Mouse (Mus musculus) Muller cell, postnatal 12 days (primary cell): ENCODE results near the gene Fam180a.
A peak's percentile ranks its signal among the peaks of the same experiment; 100 is the strongest.

Experiments
- DNase-seq: peaks from one replicate; pipeline ENCODE4 v3.0.0-alpha.2; 2015; ENCODE audit errors: inconsistent ontology term

Fam180a gene

DNA sequence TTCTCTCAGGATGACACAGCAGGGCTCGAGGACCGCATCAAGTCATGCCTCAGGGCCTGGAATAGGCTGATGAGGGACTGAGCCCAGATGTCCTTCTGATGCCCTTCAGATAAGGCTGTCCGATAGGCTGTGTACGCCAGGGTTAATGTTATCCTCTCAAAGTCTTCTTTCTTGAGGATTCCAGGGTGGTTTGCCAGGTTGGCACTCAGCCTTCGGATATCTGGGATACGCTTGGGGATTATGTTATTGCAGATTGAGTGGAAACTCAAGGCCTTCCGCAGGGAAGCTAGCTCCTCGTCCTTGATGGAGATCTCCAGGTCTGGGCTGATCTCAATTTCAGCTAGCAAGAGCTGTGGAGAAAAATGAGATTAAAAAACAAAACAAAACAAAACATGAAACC is 12.4 kb downstream of the Fam180a start:
- DNase-seq, result no peak

DNA sequence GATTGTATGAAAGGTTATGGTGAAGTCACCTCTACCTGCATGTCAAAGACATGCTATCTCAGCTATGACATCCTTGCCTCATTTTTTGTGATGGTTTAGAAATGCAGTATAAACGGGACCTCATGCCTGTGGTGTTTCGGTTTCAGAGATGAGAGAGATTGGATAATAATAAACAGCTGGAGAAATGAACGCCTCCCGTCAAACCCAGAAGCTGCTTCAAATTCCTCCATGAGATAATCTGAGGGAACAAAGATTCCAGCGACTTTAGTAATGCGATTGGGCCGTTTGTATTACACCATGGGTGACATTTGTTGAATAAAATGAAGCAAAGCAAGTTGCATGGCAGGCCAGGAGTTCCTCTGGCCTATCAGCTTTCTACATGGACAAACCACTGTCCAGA is 16.5 kb downstream of the Fam180a start:
- DNase-seq, result no peak

DNA sequence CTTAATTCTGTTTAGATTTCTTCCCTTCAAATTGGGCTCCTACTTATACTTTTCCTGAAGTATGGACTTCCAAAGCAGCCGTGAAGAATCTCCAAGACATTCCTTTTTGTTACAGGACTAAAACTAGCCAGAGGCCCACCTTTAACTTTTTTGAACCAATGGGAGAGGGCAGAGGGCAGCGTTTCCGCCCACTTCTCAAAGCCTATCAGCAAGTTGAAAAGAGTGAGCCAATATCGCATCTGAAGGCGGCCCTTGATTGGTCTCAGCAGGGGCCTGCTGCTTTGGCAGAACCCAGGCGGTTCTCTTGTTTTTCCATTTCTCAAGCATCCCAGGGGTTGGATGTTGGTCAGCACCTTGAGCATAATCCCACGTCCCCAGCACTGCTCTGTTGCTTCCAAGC is 17.9 kb downstream of the Fam180a start, which contains the start of gene Slc13a4:
Gene Slc13a4, minus strand, starts transcription at position 95 of the 400 bp plus-strand sequence.
- no peak for DNase-seq

DNA sequence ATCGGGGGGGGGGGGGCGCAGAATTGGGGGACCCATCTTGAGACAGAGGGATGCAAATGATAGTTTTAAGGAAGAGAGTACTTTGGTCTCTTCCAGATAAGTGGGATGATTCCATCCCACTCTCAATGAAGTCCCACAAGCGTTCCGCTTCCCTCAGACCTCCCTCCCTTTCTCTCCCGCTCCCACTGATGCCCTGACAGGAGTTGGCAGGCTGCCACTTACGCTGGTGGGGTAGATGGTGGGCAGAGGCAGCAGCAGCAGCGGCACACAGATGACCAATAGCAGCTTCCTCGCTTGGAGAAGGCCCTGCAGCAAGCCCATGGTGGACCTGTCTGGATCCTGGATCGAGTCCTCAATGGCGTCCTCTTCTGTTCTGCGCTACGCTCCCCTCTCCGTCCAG is 18.8 kb downstream of the Fam180a start:
- no peak for DNase-seq

DNA sequence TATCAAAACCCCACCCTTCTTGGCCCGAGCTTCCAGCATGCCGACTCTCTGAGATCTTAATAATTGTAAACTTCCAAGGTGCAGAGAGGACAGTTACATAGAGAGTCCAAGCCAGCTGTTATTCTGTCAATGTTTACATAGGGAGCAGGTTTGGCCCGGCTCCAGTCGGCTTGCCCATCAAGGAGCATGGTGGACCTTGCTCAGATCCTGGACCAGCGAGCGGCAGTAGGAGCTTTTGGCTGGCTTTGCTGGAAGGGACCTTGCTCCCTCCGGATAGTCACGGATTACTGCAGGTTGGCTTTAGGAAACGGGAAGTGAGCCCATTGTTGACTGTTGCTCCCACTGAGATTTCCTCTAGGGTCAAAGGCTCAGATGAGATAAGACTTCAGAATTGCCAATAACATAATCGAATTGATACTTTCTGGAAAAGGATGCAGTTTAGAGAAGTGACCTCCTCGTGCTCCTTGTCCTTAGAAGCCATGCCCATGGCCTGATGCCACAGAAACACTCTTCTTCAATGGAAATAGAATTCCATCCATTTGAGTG is 22.5 kb downstream of the Fam180a start:
- DNase-seq, result no peak

DNA sequence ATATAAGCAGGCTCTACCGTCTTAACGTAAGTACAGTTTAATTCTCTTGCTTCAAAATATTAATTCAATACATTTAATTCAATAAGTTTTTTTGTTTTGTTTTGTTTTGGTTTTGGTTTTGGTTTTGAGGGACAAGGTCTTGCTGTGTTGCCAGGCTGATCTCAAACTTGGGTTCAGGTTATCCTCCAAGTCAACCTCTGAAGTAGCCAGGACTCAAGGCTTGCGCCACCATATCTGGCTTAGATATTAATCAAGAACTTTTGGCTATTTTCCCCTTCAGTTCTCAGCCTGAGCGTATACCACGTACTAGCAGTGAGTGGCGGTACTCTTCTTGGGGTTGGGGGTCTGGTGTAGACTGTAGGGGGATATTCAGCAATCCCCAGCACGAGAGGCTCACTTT is 23.4 kb downstream of the Fam180a start:
- DNase-seq, result no peak

DNA sequence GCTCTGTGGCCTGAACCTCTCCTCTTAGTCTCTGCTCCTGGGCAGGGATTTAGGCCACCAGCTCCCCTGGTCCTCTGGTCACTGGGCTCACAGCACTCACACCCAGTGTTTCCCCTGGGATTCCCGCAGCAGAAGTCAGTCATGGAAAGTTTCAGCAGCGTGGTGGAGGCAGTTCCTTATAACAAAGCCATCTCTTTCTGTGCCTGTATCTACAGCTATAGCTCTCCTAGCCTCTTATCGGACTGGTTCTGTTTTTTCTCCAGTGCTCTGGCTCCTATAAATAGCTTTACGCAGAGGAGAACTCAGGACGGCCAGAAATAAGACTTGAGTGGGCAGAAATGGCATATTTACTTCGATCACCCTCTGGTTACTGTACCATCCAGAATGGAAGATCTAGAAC is 27.6 kb downstream of the Fam180a start:
- DNase-seq, result no peak

DNA sequence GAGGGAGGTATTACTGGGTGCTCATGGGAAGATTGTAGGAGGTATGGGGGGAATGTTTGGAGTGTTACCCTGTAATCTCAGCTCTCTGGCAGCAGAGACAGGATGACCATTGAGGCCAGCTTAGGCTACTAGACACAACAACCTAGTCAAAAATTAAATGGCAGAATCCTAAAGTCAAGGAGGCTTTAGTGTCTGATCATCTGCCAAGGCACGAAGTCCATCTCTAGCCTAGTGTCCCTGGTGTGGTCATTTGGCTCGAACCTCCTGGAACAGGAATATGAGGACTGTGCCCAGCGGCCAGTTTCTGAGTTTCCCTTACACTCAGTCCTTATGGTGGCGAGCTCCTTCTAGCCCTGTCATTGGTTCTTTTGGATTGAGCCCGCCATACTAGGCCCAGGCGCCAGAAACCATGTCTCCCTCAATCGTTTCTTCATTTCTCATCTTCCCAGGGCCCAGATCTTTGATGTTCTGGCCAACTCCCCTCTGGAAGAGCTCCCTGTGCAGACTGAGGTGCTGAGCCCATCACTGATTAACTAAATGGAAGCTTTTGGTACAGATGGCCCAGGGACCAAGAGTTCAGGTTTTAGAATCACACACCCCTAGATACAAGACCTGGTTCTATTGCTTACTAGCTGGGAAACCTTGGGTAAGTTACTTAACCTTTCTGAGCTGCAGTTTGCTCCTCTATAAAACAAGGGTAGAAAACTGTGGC is 28.3 kb downstream of the Fam180a start:
- DNase-seq, result no peak

DNA sequence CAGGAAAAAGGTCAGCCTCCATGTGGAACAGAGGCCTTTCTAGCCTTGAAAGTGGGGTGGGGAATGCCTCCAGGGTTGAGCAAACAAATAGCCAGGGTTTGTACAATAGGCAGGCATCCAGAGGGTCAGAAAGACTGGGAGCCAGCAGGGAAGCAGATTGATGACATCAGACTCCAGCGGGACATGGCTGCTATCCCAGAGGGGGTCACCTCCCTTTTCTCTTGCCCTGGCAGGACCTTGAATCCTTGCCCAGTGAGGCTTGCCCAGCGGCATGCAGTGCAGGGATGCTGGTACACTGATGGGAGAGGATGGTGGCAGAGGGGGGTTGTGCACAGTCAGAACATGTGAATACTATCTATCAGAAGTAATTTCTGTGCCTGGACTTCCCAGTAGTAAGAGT is 28.9 kb downstream of the Fam180a start:
- peak; percentile 78 for DNase-seq

DNA sequence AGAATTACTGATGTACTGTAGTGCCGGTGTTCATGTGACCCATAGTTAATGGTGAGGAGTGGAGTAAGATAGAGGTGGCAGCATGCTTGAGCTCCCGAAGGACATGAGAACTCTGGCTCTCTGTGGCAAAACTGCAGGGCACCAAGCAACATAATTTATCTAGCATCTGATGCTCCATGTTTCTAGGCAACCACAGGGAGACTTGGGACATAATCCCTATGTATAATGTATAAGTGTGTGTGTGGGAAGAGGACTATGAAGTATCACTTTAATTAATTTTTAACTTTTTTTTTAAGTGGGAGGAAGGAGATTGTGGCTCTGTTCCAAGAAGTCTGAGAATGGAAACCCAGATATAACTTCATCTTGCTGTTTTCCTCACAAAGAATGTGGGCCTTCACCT is 31.0 kb downstream of the Fam180a start:
- DNase-seq, result no peak

DNA sequence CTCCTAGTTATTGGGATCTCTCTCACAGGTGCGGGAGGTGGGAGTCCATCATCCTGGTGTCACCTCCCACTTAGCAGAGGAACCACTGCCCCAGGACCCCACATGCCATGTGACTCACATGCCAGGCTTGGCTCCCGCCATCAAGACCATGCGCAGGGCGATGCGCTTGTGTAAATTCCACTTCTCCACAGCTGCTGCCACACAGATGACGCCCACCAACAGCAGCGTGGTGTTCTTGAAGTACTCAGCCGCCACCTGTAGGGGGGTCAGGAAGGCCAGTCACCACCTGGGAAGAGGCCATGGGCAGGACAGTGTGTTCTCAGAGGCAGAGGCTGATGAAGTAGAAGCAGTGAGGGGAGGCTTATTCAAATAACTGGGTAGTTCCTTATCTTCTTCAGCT is 36.3 kb downstream of the Fam180a start:
- no peak for DNase-seq

DNA sequence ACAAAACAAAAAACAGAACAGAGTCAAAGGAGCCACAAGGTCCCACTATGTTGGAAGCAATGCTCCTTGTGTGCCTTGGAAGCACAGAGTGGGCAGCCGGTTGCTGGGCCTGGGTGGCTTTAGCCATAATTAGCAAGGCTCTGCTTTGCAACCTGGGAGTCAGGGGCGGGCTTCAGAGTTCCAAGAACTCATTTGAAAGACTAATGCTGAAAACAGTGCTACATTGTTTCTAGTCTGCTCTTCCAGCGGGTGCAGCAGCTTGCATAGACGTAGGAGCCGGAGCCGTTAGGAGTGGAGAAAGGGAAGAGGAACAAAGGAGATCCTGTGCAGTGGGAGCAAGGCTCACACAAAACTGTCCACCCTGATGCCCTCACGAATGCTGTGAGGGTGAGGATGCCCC is 37.0 kb downstream of the Fam180a start:
- DNase-seq, result peak; percentile 72

DNA sequence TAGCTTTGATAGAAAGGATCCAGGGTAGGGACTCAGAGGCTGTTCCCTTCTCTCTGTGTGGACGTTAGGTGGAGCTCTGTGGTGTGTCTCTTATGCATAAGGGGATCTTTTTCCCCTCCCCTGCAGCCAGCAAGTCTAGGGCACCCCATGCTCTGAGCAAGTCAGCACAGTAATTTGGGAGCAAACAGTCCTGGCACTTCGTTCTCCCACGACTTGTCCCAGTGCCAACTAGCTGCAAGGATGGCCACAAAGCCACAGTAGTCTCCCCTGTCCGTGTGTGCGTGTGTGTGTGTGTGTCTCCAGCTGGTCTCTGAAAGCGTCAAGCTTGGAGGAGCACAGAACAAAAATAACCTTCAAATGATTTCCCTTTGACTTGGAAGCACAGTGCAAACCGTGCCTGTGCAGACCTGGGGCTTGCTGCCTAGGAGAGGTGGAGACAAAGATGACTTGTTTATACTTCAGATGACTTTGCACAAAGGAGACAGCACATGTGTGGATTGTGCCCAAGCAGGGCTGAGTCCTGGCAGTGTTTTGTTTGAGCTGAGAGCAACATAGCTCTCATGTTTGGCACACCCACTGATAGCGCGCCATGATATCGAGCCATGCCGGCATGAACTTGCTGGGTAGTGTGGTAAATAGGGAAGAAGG is 37.7 kb downstream of the Fam180a start:
- DNase-seq, result peak; percentile 81

DNA sequence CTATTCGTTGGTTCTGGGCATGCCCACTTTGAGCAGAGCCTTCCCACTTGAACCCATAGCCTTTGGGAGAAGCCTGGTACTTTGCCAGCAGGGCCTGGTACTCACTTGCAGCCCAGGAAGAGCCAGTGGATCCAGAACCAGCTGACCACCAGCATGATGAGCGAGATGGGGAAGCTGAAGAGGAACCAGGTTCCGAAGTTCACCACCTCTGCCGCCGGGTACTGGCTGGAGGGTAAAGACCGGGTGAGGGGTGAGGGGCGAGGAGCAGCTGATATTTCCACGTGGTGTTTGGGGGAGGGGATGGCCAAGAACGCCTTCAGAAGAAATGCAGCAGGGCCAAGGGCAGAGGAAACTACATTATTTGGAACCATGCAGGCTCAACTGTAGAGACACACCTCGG is 46.6 kb downstream of the Fam180a start:
- DNase-seq, result no peak

DNA sequence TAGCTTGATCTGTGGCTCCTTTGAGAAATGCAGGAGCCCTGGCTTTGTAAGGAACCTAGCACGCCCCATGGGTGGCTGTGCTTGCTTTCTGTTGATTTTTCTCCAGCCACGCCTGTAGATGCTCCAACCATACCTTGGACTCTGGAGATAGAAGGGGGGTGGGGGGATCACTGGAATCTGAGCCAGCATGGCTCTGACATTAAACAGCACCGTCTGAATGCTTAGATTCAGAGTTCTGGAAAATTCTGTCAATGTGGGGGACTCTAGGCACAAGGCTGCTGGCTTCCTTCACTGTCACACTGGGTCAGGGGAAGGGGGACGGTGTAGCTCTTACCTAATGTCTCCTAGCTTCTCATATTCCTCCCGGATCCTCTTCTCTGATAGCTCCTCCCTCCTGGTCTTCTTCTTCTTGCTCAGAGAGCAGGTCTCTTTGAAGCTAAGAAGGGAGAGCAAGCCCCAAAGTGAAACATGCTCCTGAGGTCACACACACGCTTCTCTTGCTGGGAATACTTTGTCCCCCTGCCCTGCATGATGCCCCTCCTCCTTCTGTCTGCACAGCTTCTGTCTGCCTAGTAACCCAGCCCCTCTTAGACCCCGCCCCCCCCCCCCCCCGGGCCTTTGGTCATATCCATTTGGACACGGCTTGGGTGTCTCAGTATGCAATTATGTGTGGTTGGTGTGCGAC is 47.9 kb downstream of the Fam180a start:
- no peak for DNase-seq

DNA sequence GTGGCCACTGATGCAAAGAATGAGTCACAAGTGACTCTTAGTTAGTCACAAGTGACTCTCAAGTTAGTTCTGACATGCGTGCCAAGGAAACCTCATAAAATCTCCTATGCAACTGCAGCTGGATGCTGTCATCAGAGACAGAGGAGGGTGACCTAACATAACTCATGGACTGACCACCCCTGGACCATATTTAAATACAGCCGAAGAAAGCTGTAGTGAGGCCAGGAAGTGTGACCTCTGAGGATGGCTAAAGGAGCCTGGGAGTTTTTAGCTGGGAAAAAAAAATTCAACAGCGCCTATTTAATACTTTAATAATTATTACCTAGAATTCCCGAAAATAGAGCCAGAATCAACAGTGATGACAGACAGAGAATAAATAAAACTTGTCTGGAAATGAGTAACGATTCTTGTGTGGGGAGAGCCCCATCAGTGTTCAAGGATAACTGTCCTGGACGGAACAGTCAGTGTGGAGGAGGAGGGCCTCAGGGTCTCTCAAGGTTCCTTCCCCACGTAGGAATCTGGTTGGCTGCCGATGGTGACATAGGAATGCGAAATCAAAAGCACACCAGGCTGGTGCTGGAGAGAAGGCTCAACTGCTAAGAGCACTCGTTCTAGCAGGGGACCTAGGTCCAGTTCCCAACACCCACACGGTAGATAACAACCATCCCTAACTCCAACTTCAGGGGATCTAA is 52.4 kb downstream of the Fam180a start:
- DNase-seq, result no peak

DNA sequence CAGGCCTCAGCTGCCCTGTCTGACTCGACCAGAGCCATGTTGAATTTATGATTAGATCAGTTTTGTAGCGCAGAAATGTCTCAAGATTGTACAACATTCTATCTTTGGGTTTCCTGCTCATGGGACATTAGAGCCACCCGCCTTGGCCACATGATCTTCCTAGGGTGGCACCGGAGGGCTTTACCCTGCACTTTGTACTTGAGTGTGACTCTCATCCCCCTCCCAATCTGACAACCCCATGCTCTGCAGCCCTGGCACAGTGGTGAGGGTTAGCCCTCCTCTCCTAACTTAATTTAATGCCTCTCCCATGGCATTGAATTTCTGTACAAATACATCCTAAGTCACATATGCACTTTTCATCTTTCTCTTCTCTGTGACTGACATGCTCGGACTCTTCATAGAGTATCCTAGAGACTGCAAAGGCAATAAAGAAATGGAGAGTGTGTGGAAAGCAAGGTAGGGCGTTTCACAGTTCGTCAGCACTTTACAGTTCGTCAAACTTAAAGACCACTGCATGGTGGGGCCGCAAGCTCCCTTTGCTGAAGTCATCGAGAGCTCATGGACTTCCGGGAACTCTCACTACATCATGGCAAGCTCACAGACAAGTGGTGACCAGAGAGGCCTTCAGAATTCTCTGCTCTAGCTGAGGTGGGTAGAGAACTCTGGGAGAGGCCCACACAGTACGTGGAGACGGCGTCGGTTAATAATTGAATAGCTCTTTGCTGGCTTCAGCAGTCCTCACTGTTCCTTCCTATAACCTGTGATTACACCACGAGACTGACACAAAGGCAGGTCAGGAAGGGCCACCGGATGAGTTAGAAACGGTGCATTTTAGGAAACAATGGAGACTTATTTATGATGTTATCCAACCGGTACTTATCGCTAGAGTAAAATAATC is 53.8 kb downstream of the Fam180a start:
- DNase-seq, result no peak

DNA sequence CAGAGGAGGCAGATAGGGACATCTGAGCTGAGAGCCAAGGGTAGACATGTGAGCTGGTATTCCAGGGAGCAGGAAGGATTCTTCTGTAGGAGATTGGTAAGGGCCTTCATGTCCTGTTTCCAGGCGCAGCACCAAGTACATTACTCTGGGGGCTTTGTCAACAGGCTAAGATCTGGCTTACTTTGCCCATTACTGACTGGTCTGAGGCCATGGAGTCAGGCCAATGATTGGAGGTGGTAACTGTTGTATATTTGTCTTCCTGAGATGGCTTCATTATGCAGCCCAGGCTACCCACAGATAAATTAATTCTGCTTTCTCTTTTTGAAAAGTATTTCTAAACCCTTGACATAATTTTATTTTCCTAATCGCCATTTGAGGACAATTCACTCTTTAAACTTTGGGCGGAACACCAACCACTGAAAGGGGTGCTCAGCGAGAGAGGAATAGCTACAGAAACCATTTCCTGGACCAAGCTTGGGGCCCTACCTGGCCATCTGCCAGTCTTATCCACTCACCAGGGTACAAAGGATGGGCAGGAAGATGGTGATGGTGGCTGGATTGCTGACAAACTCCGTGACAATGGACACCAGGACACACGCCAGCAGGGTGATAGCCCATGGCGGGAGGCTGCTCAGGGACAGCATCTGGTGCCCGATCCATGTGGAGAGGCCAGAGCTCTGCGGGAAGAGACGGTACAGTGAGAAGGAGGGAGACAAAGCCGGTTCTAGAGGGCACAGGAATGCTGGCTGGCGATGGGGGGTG is 54.7 kb downstream of the Fam180a start:
- peak; percentile 74 for DNase-seq

DNA sequence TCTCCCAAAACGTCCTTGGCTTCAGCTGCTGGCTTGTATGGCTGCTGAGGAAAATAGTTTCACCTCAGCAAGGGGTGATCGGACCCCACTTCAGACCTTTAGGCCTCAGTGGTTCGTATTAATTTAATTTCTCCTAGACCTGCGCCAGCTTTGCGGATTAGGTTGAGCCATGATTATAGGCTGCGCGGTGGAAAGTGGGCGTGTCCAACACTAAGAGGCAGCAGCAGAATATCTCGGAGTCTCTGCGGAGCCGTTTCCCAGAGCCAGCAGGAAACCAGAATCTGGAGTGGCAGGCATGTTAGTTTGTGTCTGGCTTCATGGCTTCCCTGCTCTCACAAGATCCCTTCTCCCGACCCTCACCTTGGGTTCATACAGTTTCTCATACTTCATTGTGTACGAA is 56.3 kb downstream of the Fam180a start:
- DNase-seq, result no peak

DNA sequence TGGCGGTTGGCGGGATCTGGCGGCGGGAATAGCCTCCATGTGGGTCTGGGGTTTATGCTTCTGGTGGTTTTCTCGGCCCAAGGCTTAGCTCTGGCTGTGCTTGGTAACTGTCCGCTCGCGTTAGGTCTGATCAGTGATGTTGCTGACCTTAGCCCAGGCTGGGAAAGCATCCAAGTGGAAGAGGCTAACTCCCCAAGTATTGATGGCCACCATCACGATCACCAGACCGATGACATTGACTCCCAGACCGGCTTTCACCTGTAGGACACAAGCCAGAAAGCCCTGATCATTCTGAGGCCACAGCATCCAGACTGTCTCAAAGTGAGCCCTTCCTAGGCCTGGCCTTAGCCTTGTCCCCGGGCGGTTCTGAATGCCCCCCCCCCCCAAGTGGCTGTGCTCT is 57.2 kb downstream of the Fam180a start:
- no peak for DNase-seq
